Mouse (Mus musculus) hindbrain, embryonic 13.5 days (tissue): ENCODE measurements around the gene Ahnak2. TPM values are rescaled to one million over a fixed set of nuclear protein-coding genes. Genes with fewer than 3 reads are reported as not detected.

ENCODE experiments used
- ATAC-seq: fragments of 200-750 bp; cut with Nextera tagmentation; 2 replicates; pipeline ENCODE4 v1.8.0; 2017; ENCODE audit warnings: moderate TSS enrichment; ENCODE audit not compliant: low FRiP score
- H3K27ac ChIP-seq: fragments of 300-500 bp; sonication (generic); 2 replicates; pipeline ENCODE4 v1.5.1; 2015; ENCODE audit warnings: inconsistent platforms, mild to moderate bottlenecking, moderate library complexity
- H3K27me3 ChIP-seq: fragments of 300-500 bp; sonication (generic); 2 replicates; pipeline ENCODE4 v1.6.1; 2015; ENCODE audit warnings: mild to moderate bottlenecking, inconsistent platforms
- H3K36me3 ChIP-seq: fragments of 300-500 bp; sonication (generic); 2 replicates; pipeline ENCODE4 v1.6.1; 2015; ENCODE audit warnings: mild to moderate bottlenecking, inconsistent platforms
- H3K4me1 ChIP-seq: fragments of 300-500 bp; sonication (generic); replicated peaks from 2 replicates; pipeline ENCODE4 v1.6.1; 2015; ENCODE audit warnings: inconsistent platforms
- H3K4me2 ChIP-seq: fragments of 300-500 bp; sonication (generic); 2 replicates; pipeline ENCODE4 v1.6.1; 2015; ENCODE audit warnings: inconsistent platforms, mild to moderate bottlenecking, moderate library complexity
- H3K4me3 ChIP-seq: fragments of 300-500 bp; sonication (generic); 2 replicates; pipeline ENCODE4 v1.5.1; 2015; ENCODE audit warnings: mild to moderate bottlenecking, inconsistent platforms
- H3K9ac ChIP-seq: fragments of 300-500 bp; sonication (generic); 2 replicates; pipeline ENCODE4 v1.6.1; 2015; ENCODE audit warnings: mild to moderate bottlenecking, inconsistent platforms
- H3K9me3 ChIP-seq: fragments of 300-500 bp; sonication (generic); 2 replicates; pipeline ENCODE4 v1.6.1; 2016; ENCODE audit warnings: inconsistent platforms
- WGBS: fragments of 180-500 bp; shearing (Covaris S2); methylation state at CpG from one replicate; pipeline ENCODE4 v1.1.7; 2015; 5-methylcytosine and 5-hydroxymethylcytosine counted together
- polyA plus RNA-seq: library from polyadenylated mRNA; unstranded; fragments of >200 nt; fragmentation: Nextera tagmentation; extraction: Ambion mirVana; gene quantifications from 2 replicates; pipeline ENCODE4 v1.2.1, GENCODE M21; 2015

Ahnak2 gene
- polyA plus RNA-seq, 1 experiment from 2014 or later, result 0.86 TPM

- Histone ChIP-seq H3K9me3 (no peaks in the 10 kb centered on the region), H3K36me3 (no peaks in the 10 kb centered on the region), H3K27ac (no peak overlapping the region), H3K4me3 (no peak overlapping the region), H3K4me1 (peaks cover 14% of the 10 kb centered on the region), H3K4me2 (no peak overlapping the region), H3K27me3 (0 out of 2 replicates have a peak, but pooled peaks cover 7% of the 10 kb centered on the region), H3K9ac (no peak overlapping the region)
- ATAC-seq, result no peak
- WGBS, result 84% methylated on average over 8 of the region's 8 CpGs
Measured at GRCm38 (mm10) chr12:112791026-112791425, 11.4 kb downstream of the Ahnak2 start.

GRCm38 (mm10) chr12:112774481-112774880 lies 28.0 kb downstream of the Ahnak2 start:
- no peaks in the 10 kb centered on the region for H3K36me3 ChIP-seq
- ATAC-seq, result no peak
- no peak overlapping the region for H3K27ac ChIP-seq
- H3K4me1 ChIP-seq, result no peaks in the 10 kb centered on the region
- no peak overlapping the region for H3K9ac ChIP-seq
- no peak overlapping the region for H3K4me3 ChIP-seq
- 95% methylated on average over 10 of the region's 10 CpGs for WGBS
- H3K27me3 ChIP-seq, result no peaks in the 10 kb centered on the region
- H3K4me2 ChIP-seq, result no peak overlapping the region
- peaks cover 5% of the 10 kb centered on the region; the same call in 1 of the 2 replicates for H3K9me3 ChIP-seq

GRCm38 (mm10) chr12:112774026-112774425 lies 28.4 kb downstream of the Ahnak2 start:
- Histone ChIP-seq H3K27ac (no peak overlapping the region), H3K4me3 (no peak overlapping the region), H3K36me3 (no peaks in the 10 kb centered on the region), H3K4me1 (no peaks in the 10 kb centered on the region), H3K9me3 (peaks cover 5% of the 10 kb centered on the region; the same call in 1 of the 2 replicates), H3K9ac (no peak overlapping the region), H3K4me2 (no peak overlapping the region), H3K27me3 (no peaks in the 10 kb centered on the region)
- ATAC-seq, result no peak
- 86% methylated on average over 6 of the region's 6 CpGs for WGBS

- Histone ChIP-seq H3K27ac (no peak overlapping the region), H3K4me1 (no peaks in the 10 kb centered on the region), H3K36me3 (no peaks in the 10 kb centered on the region), H3K4me3 (no peak overlapping the region), H3K4me2 (no peak overlapping the region), H3K27me3 (no peaks in the 10 kb centered on the region), H3K9ac (no peak overlapping the region), H3K9me3 (peaks cover 5% of the 10 kb centered on the region; the same call in 1 of the 2 replicates)
- no peak for ATAC-seq
- WGBS, result 42% methylated on average over 9 of the region's 9 CpGs
Measured at GRCm38 (mm10) chr12:112773366-112773765, 29.1 kb downstream of the Ahnak2 start.

GRCm38 (mm10) chr12:112772306-112772705 lies 30.2 kb downstream of the Ahnak2 start:
- Histone ChIP-seq H3K27ac (no peak overlapping the region), H3K4me2 (no peak overlapping the region)

GRCm38 (mm10) chr12:112770396-112770795 lies 32.1 kb downstream of the Ahnak2 start:
- no peak overlapping the region for H3K4me2 ChIP-seq
- H3K36me3 ChIP-seq, result no peaks in the 10 kb centered on the region
- H3K4me1 ChIP-seq, result no peaks in the 10 kb centered on the region
- H3K27me3 ChIP-seq, result no peaks in the 10 kb centered on the region
- WGBS, result 86% methylated on average over 4 of the region's 4 CpGs
- H3K4me3 ChIP-seq, result no peak overlapping the region
- no peak overlapping the region for H3K9ac ChIP-seq
- no peak for ATAC-seq
- H3K27ac ChIP-seq, result no peak overlapping the region
- peaks cover 5% of the 10 kb centered on the region; the same call in 1 of the 2 replicates for H3K9me3 ChIP-seq

More at GRCm38 (mm10) chr12:112772306-112772705, 30.2 kb downstream of the Ahnak2 start:
- WGBS, result 94% methylated on average over 14 of the region's 14 CpGs
- H3K36me3 ChIP-seq, result no peaks in the 10 kb centered on the region
- peaks cover 5% of the 10 kb centered on the region; the same call in 1 of the 2 replicates for H3K9me3 ChIP-seq
- H3K4me1 ChIP-seq, result no peaks in the 10 kb centered on the region
- no peaks in the 10 kb centered on the region for H3K27me3 ChIP-seq
- H3K4me3 ChIP-seq, result no peak overlapping the region
- H3K9ac ChIP-seq, result no peak overlapping the region
- no peak for ATAC-seq

GRCm38 (mm10) chr12:112769751-112770150 lies 32.7 kb downstream of the Ahnak2 start:
- Histone ChIP-seq H3K9ac (no peak overlapping the region), H3K4me3 (no peak overlapping the region), H3K9me3 (peaks cover 3% of the 10 kb centered on the region; the same call in 1 of the 2 replicates), H3K36me3 (no peaks in the 10 kb centered on the region), H3K4me1 (no peaks in the 10 kb centered on the region), H3K27me3 (no peaks in the 10 kb centered on the region), H3K4me2 (no peak overlapping the region), H3K27ac (no peak overlapping the region)
- 82% methylated on average over 2 of the region's 2 CpGs for WGBS
- ATAC-seq, result no peak

- no peak overlapping the region for H3K27ac ChIP-seq
- 83% methylated on average over 6 of the region's 6 CpGs for WGBS
- no peaks in the 10 kb centered on the region for H3K4me1 ChIP-seq
- H3K4me2 ChIP-seq, result no peak overlapping the region
- H3K9me3 ChIP-seq, result no peaks in the 10 kb centered on the region
- H3K36me3 ChIP-seq, result no peaks in the 10 kb centered on the region
- H3K27me3 ChIP-seq, result no peaks in the 10 kb centered on the region
- H3K4me3 ChIP-seq, result no peak overlapping the region
- no peak overlapping the region for H3K9ac ChIP-seq
- no peak for ATAC-seq
Measured at GRCm38 (mm10) chr12:112769031-112769430, 33.4 kb downstream of the Ahnak2 start.

GRCm38 (mm10) chr12:112768166-112768565 lies 34.3 kb downstream of the Ahnak2 start:
- H3K4me1 ChIP-seq, result no peaks in the 10 kb centered on the region
- no peaks in the 10 kb centered on the region for H3K36me3 ChIP-seq
- H3K27me3 ChIP-seq, result no peaks in the 10 kb centered on the region
- no peak for ATAC-seq
- H3K4me3 ChIP-seq, result no peak overlapping the region
- no peak overlapping the region for H3K9ac ChIP-seq
- no peaks in the 10 kb centered on the region for H3K9me3 ChIP-seq
- no peak overlapping the region for H3K27ac ChIP-seq
- WGBS, result 85% methylated on average over 8 of the region's 8 CpGs
- no peak overlapping the region for H3K4me2 ChIP-seq

GRCm38 (mm10) chr12:112767036-112767890 lies 35.2 kb downstream of the Ahnak2 start:
- WGBS, result 90% methylated on average over 16 of the region's 16 CpGs
- Histone ChIP-seq H3K9me3 (no peaks in the 10 kb centered on the region), H3K9ac (no peak overlapping the region), H3K4me2 (no peak overlapping the region), H3K4me3 (no peak overlapping the region), H3K36me3 (no peaks in the 10 kb centered on the region), H3K4me1 (no peaks in the 10 kb centered on the region), H3K27me3 (no peaks in the 10 kb centered on the region), H3K27ac (no peak overlapping the region)
- ATAC-seq, result no peak

GRCm38 (mm10) chr12:112766586-112766985 lies 35.9 kb downstream of the Ahnak2 start:
- Histone ChIP-seq H3K4me2 (no peak overlapping the region), H3K9me3 (no peaks in the 10 kb centered on the region), H3K4me3 (no peak overlapping the region), H3K4me1 (no peaks in the 10 kb centered on the region), H3K27me3 (no peaks in the 10 kb centered on the region), H3K36me3 (no peaks in the 10 kb centered on the region), H3K27ac (no peak overlapping the region), H3K9ac (no peak overlapping the region)
- ATAC-seq, result no peak
- WGBS, result 93% methylated on average over 7 of the region's 7 CpGs

- Histone ChIP-seq H3K27me3 (no peaks in the 10 kb centered on the region), H3K27ac (no peak overlapping the region), H3K9ac (no peak overlapping the region), H3K36me3 (no peaks in the 10 kb centered on the region), H3K4me2 (no peak overlapping the region), H3K4me3 (no peak overlapping the region), H3K4me1 (no peaks in the 10 kb centered on the region), H3K9me3 (no peaks in the 10 kb centered on the region)
- 94% methylated on average over 7 of the region's 7 CpGs for WGBS
- ATAC-seq, result no peak
Measured at GRCm38 (mm10) chr12:112764991-112765390, 37.5 kb downstream of the Ahnak2 start.

- 86% methylated on average over 5 of the region's 5 CpGs for WGBS
- Histone ChIP-seq H3K4me2 (no peak overlapping the region), H3K4me1 (no peaks in the 10 kb centered on the region), H3K4me3 (no peak overlapping the region), H3K27me3 (no peaks in the 10 kb centered on the region), H3K27ac (no peak overlapping the region), H3K36me3 (no peaks in the 10 kb centered on the region), H3K9me3 (no peaks in the 10 kb centered on the region), H3K9ac (no peak overlapping the region)
- no peak for ATAC-seq
Measured at GRCm38 (mm10) chr12:112764141-112764540, 38.3 kb downstream of the Ahnak2 start.
